Mouse (Mus musculus): ENCODE results near the gene Tln1. TPM values are rescaled to one million over a fixed set of nuclear protein-coding genes. Genes with fewer than 3 reads are reported as not detected.

Gene Tln1
- total and polyA plus RNA-seq, 3 experiments, result 22.9 to 146 (median 112) TPM

- peak; percentile 43 for DNase-seq (ENCODE audit: low read depth, low spot score)
- 0 out of 2 replicates have a peak, but pooled peaks have one; percentile 34 for TF ChIP-seq MXI1 (IDR thresholded peaks at IDR 0.05; ENCODE audit: low read depth, low read length)
- TF ChIP-seq MYB (IDR thresholded peaks at IDR 0.05; ENCODE audit: low read depth, low read length), result no peak
- H3K27ac ChIP-seq (ENCODE audit: control insufficient read depth, low read depth, low read length), result peak overlapping the region; percentile 29; the same call in 1 of the 2 replicates
- H3K9me3 ChIP-seq (replicated peaks; ENCODE audit: insufficient read depth, low read length), result no peaks in the 10 kb centered on the region
- H3K4me1 ChIP-seq (ENCODE audit: control insufficient read depth in 1 of 2, insufficient read depth in 2 of 2, low read length in 2 of 2), result peaks cover 18 to 39% of the 10 kb centered on the region in 2 experiments
- H3K9ac ChIP-seq (ENCODE audit: control insufficient read depth, low read depth, low read length, poor library complexity, severe bottlenecking), result no peak overlapping the region
- peaks cover 40% of the 10 kb centered on the region for H3K79me2 ChIP-seq (ENCODE audit: control insufficient read depth, insufficient read depth, low read length, poor library complexity)
- peaks cover 30 to 32% of the 10 kb centered on the region in 2 experiments for H3K36me3 ChIP-seq (ENCODE audit: control insufficient read depth in 1 of 2, insufficient read depth in 2 of 2, low read length in 2 of 2)
- no peaks in the 10 kb centered on the region for H3K27me3 ChIP-seq (ENCODE audit: control insufficient read depth in 1 of 2, insufficient read depth in 2 of 2, low read length in 2 of 2)
- no peak overlapping the region for H3K4me3 ChIP-seq (ENCODE audit: control insufficient read depth in 1 of 2, insufficient read depth in 1 of 2, low read depth in 2 of 2, low read length in 2 of 2)
These were observed 6.6 kb downstream of the Tln1 start for GRCm38 (mm10) chr4:43555926-43556325.

GRCm38 (mm10) chr4:43553891-43554290, 8.6 kb downstream of the Tln1 start:
- H3K36me3 ChIP-seq (ENCODE audit: control insufficient read depth in 1 of 2, insufficient read depth in 2 of 2, low read length in 2 of 2), result peaks cover 23 to 36% of the 10 kb centered on the region in 2 experiments
- no peak overlapping the region for H3K4me3 ChIP-seq (ENCODE audit: control insufficient read depth in 1 of 2, insufficient read depth in 1 of 2, low read depth in 2 of 2, low read length in 2 of 2)
- peaks cover 21% of the 10 kb centered on the region for H3K79me2 ChIP-seq (ENCODE audit: control insufficient read depth, insufficient read depth, low read length, poor library complexity)
- TF ChIP-seq ZC3H11A (IDR thresholded peaks at IDR 0.05; ENCODE audit: low read depth, low read length) (no peak), KAT2A (conservative IDR thresholded peaks at IDR 0.05; ENCODE audit: low read depth, low read length) (no peak), USF1 (IDR thresholded peaks at IDR 0.05; ENCODE audit: low read depth, low read length) (no peak), SMC3 (IDR thresholded peaks at IDR 0.05; ENCODE audit: low read depth, low read length) (no peak), RCOR1 (IDR thresholded peaks at IDR 0.05; ENCODE audit: low read depth, low read length) (no peak), SIN3A (IDR thresholded peaks at IDR 0.05; ENCODE audit: low read length) (no peak), GABPA (IDR thresholded peaks at IDR 0.05; ENCODE audit: low read depth, low read length) (no peak), NELFE (IDR thresholded peaks at IDR 0.05; ENCODE audit: low read depth, low read length) (no peak), RAD21 (IDR thresholded peaks at IDR 0.05; ENCODE audit: low read depth, low read length) (no peak)
- no peaks in the 10 kb centered on the region for H3K9me3 ChIP-seq (replicated peaks; ENCODE audit: insufficient read depth, low read length)
- H3K27ac ChIP-seq (ENCODE audit: control insufficient read depth, low read depth, low read length), result no peak overlapping the region
- H3K9ac ChIP-seq (ENCODE audit: control insufficient read depth, low read depth, low read length, poor library complexity, severe bottlenecking), result no peak overlapping the region
- no peak for DNase-seq (ENCODE audit: low read depth, low spot score)
- H3K4me1 ChIP-seq (ENCODE audit: control insufficient read depth in 1 of 2, insufficient read depth in 2 of 2, low read length in 2 of 2), result peaks cover 10 to 25% of the 10 kb centered on the region in 2 experiments
- H3K27me3 ChIP-seq (ENCODE audit: control insufficient read depth in 1 of 2, insufficient read depth in 2 of 2, low read length in 2 of 2), result no peaks in the 10 kb centered on the region

- H3K9me3 ChIP-seq (replicated peaks; ENCODE audit: insufficient read depth, low read length), result no peaks in the 10 kb centered on the region
- H3K27me3 ChIP-seq (ENCODE audit: control insufficient read depth in 1 of 2, insufficient read depth in 2 of 2, low read length in 2 of 2), result no peaks in the 10 kb centered on the region
- H3K27ac ChIP-seq (ENCODE audit: control insufficient read depth, low read depth, low read length), result no peak overlapping the region
- peaks cover 7% of the 10 kb centered on the region; the same call in 1 of the 2 replicates for H3K79me2 ChIP-seq (ENCODE audit: control insufficient read depth, insufficient read depth, low read length, poor library complexity)
- no peak overlapping the region for H3K4me3 ChIP-seq (ENCODE audit: control insufficient read depth in 1 of 2, insufficient read depth in 1 of 2, low read depth in 2 of 2, low read length in 2 of 2)
- TF ChIP-seq POLR2AphosphoS2 (IDR thresholded peaks at IDR 0.05; ENCODE audit: low read length) (no peak), GABPA (IDR thresholded peaks at IDR 0.05; ENCODE audit: low read depth, low read length) (no peak), CTCF (IDR thresholded peaks at IDR 0.05 in 2 of 3, conservative IDR thresholded peaks at IDR 0.05 in 1 of 3; ENCODE audit: control insufficient read depth in 1 of 3, insufficient read depth in 1 of 3, low read depth in 2 of 3, low read length in 3 of 3, poor library complexity in 1 of 3, severe bottlenecking in 1 of 3) (no peak), USF1 (IDR thresholded peaks at IDR 0.05; ENCODE audit: low read depth, low read length) (no peak), ZNF384 (IDR thresholded peaks at IDR 0.05; ENCODE audit: low read depth, low read length) (no peak), GATA1 (IDR thresholded peaks at IDR 0.05; ENCODE audit: low read depth, low read length) (no peak), POLR2A (IDR thresholded peaks at IDR 0.05; ENCODE audit: control insufficient read depth in 1 of 2, insufficient read depth in 1 of 2, low read depth in 1 of 2, low read length in 2 of 2, poor library complexity in 1 of 2) (no peak)
- DNase-seq (ENCODE audit: low read depth, low spot score), result no peak
- H3K9ac ChIP-seq (ENCODE audit: control insufficient read depth, low read depth, low read length, poor library complexity, severe bottlenecking), result no peak overlapping the region
- peaks cover 9 to 37% of the 10 kb centered on the region in 2 experiments for H3K36me3 ChIP-seq (ENCODE audit: control insufficient read depth in 1 of 2, insufficient read depth in 2 of 2, low read length in 2 of 2)
- H3K4me1 ChIP-seq (ENCODE audit: control insufficient read depth in 1 of 2, insufficient read depth in 2 of 2, low read length in 2 of 2), result peaks cover 0 to 11% of the 10 kb centered on the region in 2 experiments; a peak in 2 of 4 replicates
These were observed 10.1 kb downstream of the Tln1 start for GRCm38 (mm10) chr4:43552437-43552836.

Measured in MEL (cell line).